Mouse (Mus musculus): ENCODE data around the gene Cmss1.

- TF ChIP-seq CTCF (IDR thresholded peaks at IDR 0.05; ENCODE audit: extremely low read depth, insufficient read depth, insufficient read length, insufficient replicate concordance) (no peak), POLR2A (IDR thresholded peaks at IDR 0.05; ENCODE audit: low read depth, low read length) (no peak)
Observed at GRCm38 (mm10) chr16:57426680-57427079, 180.0 kb downstream of the Cmss1 start.
